Mouse (Mus musculus): ENCODE measurements at regions not wholly inside any gene's neighbourhood (a gene's known extent, or its start where the extent isn't known, plus 50 kb on each side); places are given as distances from the start of the nearest gene placed in this dataset.
A peak's percentile ranks its signal among the peaks of the same experiment; 100 is the strongest.

DNA sequence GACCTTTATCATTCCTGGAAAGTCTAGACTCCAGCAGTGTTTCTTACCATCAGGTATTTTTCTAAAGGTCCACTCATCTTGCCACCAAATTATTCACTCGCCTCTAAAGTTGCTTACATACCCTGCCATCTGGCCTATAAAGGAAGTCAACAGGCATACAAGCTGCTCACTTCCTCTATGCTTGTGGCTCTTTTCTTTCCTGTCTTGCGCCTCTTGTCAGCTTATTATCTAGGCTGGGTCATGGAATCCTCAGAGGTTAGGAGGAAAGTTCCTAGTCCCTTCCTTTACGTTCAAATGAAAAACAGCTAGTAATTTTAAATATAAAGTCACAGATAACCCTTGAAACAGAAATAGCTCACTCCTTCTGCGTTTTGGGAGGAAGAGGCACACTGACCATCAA, 97.9 kb downstream of the Lipi start:
- ATAC-seq (ENCODE audit: poor library complexity, severe bottlenecking), result no peak

DNA sequence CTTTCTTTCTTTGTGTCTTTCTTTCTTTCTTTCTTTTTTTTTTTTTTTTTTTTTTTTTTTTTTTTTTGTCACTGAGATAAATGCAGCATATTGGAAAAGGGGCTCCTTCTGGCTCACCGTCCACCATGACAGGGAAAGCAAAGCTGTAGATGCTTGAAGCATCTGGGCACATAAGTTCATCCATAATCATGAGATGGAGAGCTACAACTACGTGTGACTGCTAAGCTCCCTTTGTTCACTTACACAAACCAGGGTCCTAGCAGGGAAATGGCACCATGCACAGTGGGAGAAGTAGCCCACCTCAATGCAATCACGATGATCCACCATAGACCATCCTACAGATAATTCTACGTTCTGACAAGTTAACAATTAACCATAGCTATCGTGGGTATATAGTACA, 102.0 kb downstream of the Lipi start:
- no peak for ATAC-seq (ENCODE audit: poor library complexity, severe bottlenecking)

DNA sequence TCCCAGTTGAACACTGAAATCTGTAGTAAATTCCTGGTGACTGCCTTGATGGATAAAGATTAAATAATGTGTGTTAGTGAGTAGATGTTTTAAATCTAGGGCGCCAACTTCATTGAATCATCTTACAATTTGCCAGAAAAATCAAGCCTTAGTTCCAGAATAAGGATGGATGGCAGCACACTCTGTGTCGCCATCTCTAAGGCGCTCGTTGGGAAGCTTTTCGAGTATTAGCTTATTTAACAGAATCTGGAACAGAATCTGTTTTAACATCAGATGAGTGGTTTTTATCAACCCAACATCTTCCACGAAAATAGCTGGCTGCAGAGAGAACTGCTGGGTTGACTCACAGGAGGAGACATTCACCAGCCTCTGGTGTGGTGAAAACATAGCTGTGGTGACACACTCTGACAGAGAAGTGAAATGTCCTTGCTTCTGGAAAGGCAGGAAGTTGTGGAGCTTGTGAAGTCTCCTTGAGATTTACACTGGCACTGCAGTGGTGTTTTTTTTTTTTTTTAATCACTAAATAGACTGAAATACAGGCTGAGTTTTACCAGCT, 120.4 kb downstream of the Lipi start:
- ATAC-seq (ENCODE audit: poor library complexity, severe bottlenecking), result no peak

DNA sequence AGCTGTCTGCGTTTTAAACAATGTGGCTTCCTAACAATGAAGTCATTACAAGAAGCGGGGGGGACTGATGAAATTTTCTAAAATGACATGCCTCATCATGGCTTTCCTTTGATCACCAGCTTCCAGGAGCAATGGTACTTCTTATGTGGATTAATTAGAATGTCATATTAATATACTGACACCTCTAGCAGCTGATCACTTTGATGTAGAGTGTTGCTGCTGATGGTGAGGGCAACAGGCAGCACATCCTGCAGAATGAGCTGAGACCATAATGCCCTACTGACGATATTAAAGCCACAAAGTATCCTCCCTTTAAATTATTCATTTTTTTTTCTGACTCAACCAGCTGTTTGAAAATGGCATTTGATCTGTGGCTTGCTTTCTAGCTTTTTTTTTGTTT, 123.7 kb downstream of the Lipi start:
- ATAC-seq (ENCODE audit: poor library complexity, severe bottlenecking), result no peak

DNA sequence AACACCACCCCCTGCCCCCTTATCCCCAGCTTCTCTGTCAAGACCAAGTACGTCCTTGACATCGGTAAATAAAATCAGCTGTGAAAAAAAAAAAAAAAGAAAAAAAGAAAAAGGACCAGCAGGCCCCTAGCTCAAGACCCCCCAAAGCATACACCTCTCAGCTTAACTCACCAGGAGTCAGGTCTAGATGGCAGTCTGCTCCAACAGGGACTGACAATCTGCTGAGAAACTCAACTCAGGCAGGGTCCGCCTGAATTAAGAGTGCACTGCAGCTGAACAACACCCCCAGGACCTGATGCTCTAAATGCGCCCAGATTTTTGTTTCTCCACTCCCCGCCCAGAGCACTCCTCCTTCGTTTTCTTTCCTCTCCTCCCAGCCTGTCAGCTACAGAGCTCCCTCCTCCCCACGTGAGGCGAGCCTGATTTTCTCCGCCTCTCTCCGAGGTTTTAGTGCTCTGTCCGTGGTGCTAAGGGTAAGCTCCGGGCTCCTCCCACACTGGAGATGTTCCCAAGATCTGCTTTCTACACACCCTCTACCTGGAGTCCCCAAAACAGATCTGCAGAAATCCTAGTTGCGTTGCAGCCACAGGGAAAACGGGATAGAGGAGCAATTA, 138.9 kb downstream of the Lipi start:
- ATAC-seq (ENCODE audit: poor library complexity, severe bottlenecking), result no peak

DNA sequence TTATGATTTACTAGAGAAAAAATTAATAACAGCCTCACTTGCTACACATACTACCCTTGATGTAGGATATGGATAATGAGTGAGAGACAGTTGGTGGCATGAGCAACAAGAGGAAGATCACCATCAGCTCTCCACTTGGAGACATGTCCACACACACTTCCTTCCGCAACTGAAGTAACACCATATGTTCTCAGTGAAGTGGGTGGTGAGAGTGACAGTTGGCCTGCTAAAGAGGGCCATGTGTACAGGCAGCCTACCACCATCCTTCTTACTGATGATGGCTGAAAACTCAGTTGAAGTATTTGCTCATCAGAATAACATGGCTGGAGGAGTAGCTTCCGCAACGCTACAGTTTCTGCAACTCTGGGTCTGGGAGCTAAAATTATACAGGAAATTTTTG, 146.6 kb downstream of the Lipi start:
- ATAC-seq (ENCODE audit: poor library complexity, severe bottlenecking), result no peak

DNA sequence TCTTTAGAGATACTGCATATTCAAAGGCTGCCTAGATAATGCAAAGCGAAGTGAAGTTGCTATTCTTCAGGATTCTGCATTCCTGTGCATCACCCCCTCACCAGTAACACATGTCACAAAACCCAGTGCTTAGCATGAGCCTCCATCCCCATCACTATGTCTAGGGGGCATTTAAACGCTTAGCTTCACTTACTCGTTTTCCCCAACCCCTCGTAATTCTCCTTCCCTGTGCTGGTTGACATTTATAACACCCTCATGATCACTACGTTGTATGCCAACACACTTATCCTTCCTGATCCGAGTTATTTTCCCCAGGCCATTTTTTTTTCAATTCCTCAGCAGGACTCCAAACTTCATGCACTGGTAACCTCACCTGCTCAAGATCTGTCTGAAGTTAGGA, 152.6 kb downstream of the Lipi start:
- no peak for ATAC-seq (ENCODE audit: poor library complexity, severe bottlenecking)

DNA sequence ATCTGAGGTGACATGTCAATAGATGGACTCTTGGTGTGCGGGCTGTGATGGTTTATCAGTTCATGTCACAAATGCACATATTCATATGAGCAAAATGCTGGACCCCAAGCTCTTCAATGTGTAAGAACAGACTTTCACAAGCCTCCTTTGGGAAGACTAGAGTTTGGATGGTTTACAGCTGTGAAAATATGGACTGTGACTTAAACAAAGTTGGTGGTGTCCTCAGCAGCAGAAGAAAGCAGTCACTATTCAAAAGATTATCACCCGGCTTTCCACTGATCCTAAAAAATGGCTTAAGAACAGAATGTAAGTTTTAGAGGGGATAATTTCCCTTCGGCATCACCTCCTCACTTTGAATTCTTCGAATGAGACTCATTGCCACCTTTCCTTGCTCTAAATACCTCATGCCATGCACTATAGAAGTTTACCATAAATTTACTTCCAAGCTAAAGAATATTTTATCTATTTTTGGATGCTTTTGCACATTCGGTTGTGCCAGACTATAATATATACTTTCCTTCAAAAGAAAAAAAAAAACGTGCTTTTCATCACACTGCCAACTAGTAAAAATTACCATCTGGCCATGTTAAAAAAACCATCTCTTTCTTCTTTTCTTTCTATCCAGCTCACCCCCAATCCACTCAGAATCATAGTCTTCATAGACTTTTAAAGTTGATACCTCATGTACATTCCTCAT, 201.2 kb downstream of the Lipi start:
- no peak for ATAC-seq (ENCODE audit: poor library complexity, severe bottlenecking)

DNA sequence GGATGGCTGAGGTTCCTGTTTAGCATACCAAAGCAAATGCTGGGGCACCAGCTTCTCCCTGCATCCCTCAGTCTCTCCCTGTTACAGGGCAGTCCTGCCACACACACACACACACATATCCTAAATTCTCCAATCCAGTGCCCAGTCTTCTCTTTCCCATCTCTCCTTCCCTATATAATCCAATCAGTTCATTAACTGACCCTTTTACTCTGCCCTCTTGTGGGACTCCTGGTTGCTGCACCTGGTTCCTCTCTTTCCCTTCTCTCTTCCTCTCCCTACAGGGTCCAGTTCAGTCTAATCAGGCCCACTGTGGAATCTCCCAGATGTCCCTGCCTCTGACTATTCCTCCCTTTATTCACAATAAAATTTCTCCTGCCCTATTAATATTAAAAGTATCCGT, 204.7 kb downstream of the Lipi start:
- ATAC-seq (ENCODE audit: poor library complexity, severe bottlenecking), result no peak

DNA sequence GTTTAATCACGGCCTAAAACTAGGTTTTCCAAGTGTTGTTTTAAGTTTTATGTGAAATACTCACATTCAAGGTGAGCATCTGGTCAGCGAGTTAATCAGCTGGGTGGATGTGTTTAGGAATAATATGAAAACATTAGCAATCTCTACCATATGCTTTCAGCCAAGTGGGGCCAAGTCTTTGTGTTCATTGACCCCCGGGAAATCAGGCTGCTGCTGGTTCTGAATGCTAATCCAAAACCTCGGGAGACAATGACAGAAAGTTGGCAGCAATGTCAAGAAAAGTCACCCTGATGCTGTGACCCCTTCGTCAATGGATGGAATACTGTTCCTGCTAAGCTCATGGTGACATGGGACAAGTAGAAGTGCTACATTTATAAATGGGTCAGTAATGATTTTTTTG, 216.2 kb downstream of the Lipi start:
- no peak for ATAC-seq (ENCODE audit: poor library complexity, severe bottlenecking)

DNA sequence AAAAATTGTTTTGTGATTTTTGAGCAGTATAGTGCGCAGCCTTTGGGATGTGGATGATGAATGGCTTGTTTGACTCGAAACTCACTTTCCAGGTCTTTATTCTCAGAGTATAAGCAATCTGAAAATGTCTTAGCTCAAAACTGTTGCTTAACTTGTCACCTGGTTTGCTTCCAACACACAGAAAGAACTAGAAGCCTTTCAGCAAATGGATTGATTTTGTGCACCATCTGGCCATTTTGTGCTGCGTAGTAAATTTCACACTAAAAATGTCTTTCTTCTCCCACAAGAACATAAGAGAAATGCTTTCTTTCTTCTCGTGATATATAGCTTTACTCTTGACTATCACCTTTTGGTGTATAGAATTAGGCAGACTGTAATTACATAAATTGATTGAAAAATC, 219.1 kb downstream of the Lipi start:
- no peak for ATAC-seq (ENCODE audit: poor library complexity, severe bottlenecking)

DNA sequence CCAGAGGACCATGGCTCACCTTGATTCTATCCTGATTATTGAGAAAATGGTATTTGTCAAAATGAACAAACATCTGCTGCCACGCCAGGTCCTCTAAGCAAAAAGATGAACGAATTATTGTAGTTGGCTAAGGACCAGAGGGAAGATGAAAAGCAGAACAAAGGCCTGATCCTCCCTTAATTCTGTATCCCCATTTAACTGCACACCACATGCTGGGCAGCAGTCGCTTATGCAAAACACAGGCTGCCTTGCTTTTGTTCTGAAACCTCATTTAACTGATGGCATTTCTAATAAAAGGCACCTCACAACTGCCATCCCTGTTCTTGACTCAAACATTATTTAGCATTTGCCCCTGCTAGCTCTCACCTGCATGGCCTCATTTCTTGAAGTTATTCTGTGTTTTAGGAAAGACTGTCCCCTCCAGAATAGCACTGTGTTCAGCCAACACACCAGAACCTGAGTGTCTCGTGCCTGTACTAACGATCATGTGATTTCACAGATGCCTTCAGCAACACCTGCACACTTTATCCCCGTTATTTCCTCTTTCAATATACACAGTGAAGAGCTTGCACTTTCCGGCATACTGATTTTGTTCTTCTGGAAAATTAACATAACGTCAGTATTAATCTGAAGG, 220.4 kb downstream of the Lipi start:
- no peak for ATAC-seq (ENCODE audit: poor library complexity, severe bottlenecking)

DNA sequence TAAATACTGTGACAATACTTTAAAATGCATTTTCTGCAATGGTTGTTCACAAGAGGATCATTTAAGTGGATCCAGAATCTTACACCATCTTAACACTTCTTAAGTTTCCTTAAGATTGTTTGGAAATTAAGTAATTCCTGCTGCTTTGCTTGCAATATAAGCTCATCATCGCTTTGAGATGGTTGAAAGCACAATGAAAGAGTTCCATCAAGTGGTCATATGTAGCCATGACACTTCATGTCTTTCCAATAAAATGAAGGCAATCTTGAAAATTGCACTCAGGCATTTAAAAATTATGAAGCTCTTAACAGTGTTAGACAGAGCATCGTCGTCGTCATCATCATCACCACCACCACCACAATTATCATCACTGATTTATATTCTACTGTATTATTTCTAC, 223.8 kb downstream of the Lipi start:
- no peak for ATAC-seq (ENCODE audit: poor library complexity, severe bottlenecking)

DNA sequence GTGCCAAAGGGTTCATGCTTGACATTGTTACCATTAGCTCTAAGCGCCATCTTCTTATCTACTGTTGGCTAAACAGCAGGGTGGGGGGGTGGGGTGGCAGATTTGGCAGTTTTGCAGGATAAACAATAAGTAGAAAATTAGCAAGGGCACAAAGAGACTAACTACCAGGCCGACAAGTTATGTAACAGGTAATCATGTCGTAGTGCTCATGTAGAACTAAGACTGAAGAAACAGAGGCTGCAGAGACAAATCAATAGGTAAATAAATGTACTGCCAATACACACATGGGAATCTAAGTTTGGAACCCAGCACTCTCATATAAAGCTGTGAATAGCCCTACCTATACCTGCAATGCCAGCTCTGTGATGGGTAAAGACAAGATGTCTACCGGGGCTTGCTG, 225.1 kb downstream of the Lipi start:
- no peak for ATAC-seq (ENCODE audit: poor library complexity, severe bottlenecking)

DNA sequence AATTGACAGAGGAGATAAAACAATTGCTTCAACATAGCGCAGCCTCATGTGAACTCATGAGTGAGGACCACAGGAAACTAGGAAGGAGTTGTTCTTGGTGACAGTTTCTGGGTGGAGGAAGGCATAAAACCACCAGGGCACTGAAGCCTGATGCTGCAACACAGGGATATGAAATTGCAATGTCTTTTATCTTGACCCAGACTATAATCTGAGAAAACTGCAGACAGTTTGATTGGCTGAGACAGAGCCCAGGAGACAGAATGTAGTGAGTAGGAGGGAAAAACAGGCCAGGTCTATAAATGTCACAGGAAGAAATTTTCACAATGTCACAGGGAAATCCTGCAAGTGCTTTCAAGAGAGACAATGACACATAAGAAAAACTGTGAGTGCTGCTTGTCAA, 232.5 kb downstream of the Lipi start:
- no peak for ATAC-seq (ENCODE audit: poor library complexity, severe bottlenecking)

DNA sequence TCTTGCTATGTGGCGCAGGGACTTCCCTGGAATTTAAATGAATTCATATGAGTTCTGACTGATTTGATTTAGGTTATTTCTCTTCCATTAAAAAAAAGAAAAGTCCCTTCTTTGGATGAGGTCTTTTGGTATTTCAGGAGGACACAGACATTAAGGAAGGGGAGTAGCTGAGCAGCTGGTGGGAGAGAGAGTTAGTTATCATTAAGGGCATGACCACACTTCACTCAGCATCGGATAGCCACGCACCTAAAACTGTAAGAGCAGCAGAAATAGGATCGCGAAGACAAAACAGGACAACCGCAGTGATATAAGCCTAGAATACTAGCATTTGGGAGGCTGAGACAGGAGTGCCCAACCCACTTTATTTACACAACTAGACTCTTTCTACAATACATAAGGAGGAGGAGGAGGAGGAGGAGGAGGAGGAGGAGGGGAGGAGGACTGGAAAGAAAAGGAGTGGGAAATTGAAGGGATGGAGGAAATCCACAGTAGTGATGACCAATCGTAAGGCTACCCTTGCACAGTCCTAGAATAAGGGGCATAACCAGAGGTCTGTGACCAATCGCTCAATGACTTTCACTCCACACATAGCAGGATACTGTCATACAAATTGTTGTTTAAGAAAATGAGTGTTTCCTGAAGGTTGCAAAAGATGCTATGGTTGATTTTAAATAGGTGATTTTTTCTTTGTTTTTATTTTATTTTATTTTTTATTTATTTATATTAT, 241.5 kb downstream of the Lipi start:
- ATAC-seq (ENCODE audit: poor library complexity, severe bottlenecking), result no peak

DNA sequence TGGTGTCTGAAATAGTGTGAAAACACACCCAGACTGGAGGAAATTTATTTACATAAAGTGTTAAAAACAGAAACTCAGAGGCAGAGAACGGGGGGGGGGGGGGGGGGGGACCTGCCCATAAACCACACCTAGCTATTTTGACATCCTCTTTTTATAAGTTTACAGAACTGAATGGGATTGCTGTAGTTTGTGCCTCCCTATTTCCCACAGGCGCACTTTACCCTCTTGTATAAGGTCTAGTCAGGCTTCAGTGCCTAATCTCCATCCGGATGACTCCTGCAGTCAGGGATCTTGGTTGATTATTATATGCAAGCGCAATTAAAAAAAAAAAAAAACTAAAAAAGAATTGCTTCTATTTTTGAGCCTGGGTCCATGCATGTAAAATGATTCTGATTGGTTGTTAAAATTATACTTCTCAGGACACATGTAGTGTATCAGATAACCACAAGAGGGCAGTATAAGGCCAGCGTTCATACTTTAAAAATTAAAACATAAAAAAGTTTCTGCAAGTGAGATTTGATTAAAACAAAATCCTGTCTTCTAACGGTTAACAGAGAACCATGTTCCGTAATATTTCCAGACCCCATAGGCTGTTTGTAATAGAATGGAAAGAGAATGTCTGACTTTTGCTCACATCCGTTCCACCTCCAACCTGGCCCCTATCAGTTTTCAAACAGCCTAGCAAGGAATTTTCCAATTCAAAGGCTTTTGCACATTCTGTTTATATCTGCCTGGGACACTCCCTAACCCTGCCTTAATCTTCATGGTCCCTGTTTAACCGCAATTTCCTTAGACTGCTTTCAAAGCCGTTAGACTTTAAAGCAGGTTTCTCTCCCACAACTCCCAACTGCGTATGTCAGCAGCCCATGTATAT, 242.6 kb downstream of the Lipi start:
- peak; percentile 82 for ATAC-seq (ENCODE audit: poor library complexity, severe bottlenecking)

DNA sequence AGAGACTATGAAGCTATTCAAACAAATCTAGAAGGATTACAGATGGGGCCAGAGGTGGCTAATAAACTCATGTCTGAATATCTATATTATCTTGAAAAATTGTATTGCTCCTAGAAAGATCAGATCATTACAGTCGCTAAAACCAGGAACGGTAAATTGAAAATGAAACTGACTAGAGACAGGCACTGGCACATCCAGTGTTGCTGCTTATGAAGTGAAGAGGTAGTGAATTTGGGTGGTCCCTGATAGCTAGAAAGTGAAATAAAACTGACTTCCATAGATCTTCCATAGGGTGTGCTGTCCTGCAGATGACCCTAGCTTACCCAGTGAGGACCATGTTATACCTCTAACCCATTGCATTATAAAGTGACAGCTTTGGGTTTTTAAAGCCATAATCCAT, 251.6 kb downstream of the Lipi start:
- ATAC-seq (ENCODE audit: poor library complexity, severe bottlenecking), result peak; percentile 40

DNA sequence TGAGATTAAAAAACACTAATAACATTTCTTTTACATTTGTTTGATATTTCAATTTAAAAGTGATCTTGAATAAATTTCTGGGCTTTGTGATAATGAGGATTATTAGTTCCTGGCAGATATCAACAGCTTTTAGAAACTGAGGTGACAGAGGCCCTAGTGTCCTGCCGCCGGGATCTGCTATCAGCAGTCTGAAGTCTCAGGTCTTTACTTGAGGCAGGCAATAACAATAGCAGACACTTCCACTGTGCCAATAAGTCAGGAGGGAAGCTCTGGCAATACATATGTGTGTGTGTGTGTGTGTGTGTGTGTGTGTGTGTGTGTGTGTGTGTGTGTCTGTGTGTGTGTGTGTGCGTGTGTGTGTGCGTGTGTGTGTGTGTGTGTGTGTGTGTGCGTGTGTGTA, 252.1 kb downstream of the Lipi start:
- ATAC-seq (ENCODE audit: poor library complexity, severe bottlenecking), result no peak

DNA sequence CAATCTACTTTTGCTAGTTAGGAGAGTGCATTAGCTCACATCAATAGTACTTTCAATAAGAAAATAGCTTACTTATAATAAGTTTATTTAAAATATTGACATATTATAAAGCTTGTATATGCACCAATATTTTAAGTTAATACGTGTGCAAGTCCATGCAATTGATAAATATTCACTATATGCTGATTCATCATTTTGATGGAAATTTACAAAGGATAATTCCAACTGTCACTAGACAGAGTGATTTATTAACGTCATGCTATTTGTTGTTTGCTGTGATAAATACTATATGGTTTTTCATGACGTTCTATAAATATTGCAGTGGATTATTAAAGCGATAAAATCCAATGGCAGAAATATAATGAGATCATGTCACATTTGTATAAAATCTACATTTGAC, 253.0 kb downstream of the Lipi start:
- ATAC-seq (ENCODE audit: poor library complexity, severe bottlenecking), result no peak

DNA sequence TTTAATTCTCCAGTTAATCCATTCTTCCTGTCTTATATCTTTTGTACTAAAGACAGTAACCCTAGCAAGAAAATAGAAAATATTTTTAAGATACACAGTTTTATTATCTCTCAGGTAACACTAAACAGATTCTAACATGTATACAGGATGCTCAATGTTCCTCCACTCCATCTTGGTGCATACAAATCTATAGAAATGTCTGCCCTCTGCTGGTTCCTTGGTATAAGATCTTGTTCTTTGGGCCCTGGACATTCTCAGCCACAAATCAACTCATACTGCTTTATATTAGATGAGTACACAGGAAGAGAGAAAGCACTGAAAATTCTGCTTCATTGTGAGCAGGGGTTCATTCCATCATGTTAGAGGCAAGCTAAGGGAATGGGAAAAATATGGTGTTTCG, 260.6 kb downstream of the Lipi start:
- ATAC-seq (ENCODE audit: poor library complexity, severe bottlenecking), result peak; percentile 51

Data from megakaryocyte, adult 5-6 weeks (primary cell).